Mouse (Mus musculus): ENCODE results near the gene Gon7. TPM values are rescaled to one million over a fixed set of nuclear protein-coding genes. Genes with fewer than 3 reads are reported as not detected.

The Gon7 gene
- 10 to 100 TPM; 13.0 to 13.5 TPM for total RNA-seq (2021)

- DNase-seq, result peak; percentile 98
These were observed at the start of gene Gon7, which contains the start of the genes Gm28051 and Ubr7 for GRCm38 (mm10) chr12:102757689-102758402. TSS of gene Gon7 (minus strand) at chr12:102757803. TSS of gene Gm28051 (minus strand) at chr12:102757765. TSS of gene Ubr7 (plus strand) at chr12:102757967.

- no peak for DNase-seq
These were observed 41.9 kb upstream of the Gon7 start for GRCm38 (mm10) chr12:102799528-102799927.

DNA sequence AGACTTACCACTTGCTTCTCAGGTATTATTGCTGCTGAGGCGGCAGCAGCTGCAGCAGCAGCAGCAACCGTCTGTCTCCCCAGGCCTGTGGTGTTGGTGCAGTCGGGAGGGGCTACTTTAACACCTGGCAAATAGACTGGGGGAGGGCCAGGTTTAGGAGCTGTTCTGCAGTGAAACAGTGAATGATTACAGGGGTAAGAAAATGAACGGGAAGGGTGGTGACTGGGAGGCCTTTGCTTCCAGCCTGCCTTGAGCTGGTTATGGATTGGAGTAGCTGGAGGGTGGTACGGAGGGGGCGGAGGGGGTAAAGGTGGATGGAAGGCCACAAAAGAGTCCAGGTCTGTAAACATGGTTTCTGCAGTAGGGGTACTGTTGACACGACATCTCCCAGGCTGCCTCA is 30.3 kb upstream of the Gon7 start:
- DNase-seq, result no peak

GRCm38 (mm10) chr12:102785593-102785985 is 28.0 kb upstream of the Gon7 start:
- no peak for DNase-seq

DNA sequence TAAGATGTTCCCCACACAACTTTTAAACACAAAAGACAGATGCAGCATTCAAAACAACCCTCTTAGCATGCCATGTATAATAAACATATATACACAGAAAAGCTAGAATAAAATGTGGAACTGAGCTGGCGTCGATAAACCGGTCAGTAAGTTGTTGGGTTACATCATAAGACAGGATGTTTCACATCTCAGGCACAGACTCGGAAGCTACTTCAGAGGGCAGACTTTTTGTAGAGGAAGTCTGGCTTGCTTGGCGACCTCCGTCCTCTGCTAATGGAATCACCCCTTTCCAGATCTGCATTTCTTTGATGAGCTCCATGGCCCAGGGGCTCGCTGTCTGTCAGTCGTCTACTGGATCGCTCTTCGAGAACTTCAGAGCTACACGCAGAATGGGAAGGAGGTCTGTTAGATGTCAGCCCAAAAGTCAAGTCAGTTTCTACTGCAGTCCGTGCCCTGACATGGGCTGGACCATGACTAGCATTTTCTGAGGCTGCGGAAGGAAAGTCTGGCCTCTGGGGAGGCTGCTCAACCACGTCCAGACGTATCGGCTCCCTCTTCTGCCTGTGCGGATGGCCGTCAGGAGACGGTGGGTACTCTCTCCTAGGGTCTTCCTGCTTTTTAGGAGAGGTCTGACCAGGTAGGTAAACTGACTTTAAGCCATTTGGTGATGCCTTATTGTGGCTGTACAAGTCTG is 27.4 kb upstream of the Gon7 start:
- DNase-seq, result no peak

GRCm38 (mm10) chr12:102782841-102783240 is 25.2 kb upstream of the Gon7 start:
- DNase-seq, result no peak

GRCm38 (mm10) chr12:102779452-102779851 is 21.8 kb upstream of the Gon7 start:
- DNase-seq, result peak; percentile 19

DNA sequence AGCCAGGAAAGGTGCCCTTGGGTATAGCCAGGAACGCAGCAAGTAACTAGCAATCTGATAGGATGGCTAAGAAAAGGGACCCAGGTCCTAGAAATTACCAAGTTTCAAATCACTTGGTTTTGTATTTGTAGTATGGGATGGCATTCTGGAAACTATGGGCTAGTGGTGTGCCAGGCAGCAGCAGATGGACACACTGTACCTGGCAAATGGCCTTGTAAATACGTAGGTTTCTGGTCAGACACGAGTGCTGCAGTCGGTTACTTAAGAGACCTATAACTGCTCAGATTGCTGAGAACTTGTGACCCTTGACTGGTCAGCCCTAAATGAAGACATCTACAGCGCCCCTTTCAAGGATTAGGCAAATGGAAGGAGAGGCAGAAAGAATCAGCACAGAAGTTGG is 20.5 kb upstream of the Gon7 start:
- DNase-seq, result no peak

- no peak for DNase-seq
These were observed 18.4 kb upstream of the Gon7 start for GRCm38 (mm10) chr12:102776035-102776434.

GRCm38 (mm10) chr12:102772676-102773075 is 15.1 kb upstream of the Gon7 start:
- DNase-seq, result no peak

DNA sequence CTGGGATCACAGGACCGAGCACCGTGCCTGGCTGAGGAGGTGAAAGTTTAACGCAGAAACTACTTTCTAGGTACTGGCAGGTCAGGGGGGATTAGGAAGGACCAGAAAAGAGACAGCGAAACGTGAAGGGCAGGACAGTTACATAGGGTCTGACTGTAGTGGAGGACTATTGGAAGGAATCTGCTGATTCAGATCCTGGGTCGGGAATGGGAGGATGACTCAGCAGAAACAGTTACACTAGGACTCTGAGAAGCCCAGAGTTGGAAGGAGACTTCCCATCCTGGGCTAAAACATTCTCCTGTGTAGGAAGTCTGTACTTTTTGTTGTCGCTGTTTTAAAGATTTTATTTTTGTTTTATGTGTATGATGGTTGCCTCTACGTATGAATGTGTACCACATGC is 14.0 kb upstream of the Gon7 start:
- DNase-seq, result no peak

- DNase-seq, result no peak
These were observed 11.4 kb upstream of the Gon7 start for GRCm38 (mm10) chr12:102769000-102769399.

GRCm38 (mm10) chr12:102763696-102764095 is 6.1 kb upstream of the Gon7 start:
- DNase-seq, result no peak

GRCm38 (mm10) chr12:102761668-102762067 is 4.1 kb upstream of the Gon7 start:
- no peak for DNase-seq

DNA sequence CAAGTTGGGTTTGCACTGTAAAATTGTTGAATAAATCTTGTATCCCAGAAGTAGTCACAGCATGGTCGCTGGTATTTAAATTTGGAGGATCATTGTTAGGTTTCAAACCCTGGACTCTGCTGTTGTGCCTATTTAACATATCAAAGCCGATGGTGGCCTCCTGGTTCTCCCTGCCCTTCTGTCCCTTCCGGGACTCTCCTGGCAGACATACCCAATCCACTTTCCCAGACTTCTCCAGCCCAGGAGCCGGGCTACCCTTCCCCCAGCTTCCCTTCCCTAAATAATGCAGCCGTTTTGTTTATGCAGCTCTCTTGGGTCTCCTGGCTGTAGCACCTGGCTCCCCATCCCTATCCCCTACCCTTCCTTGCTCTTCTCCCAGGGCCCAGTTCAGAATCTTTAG is 1.3 kb upstream of the Gon7 start:
- DNase-seq, result no peak

DNA sequence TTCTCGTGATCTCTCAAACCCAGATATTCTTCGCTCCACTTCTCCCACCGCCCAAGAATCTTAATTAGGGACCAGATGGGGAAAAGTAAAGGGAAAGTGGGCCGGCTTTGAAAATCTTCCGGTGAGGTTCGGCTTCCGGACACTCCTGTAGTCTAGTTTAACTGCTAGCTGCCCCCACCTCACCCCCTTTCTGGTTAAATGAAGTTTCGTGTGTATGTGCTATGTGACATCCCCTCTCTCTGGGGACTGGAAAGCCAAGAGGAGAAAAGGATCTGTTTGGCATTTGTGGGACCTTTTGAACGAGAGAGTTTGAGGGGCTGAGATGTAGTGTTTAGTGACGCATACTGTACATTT is 777 bp upstream of the Gon7 start, which contains the start of gene Gm20604:
TSS of gene Gm20604 (minus strand) at position 270 of the 354 bp plus-strand sequence.
- no peak for DNase-seq

GRCm38 (mm10) chr12:102757055-102757688 is 431 bp downstream of the Gon7 start:
- DNase-seq, result peak; percentile 17

DNA sequence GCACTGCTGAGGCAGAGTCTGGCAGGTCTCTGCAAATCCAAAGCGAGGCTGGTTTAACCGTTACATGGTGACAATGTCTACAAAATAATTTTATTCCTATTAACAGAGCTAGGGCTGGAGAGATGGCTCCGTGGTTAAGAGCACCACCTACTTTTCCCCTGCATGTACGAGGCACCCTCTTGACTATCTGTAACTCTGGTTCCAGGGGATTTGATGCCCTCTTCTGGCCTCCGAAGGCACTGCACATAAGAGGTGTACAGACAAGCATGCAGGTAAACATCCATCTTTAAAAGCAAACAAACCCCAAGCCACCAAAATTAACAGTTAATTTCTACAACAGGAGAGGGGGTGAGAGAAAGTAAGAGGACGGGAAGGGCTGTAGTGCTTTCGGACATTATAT is 1.3 kb downstream of the Gon7 start:
- peak; percentile 46 for DNase-seq

GRCm38 (mm10) chr12:102748256-102748655 is 9.3 kb downstream of the Gon7 start:
- DNase-seq, result no peak

DNA sequence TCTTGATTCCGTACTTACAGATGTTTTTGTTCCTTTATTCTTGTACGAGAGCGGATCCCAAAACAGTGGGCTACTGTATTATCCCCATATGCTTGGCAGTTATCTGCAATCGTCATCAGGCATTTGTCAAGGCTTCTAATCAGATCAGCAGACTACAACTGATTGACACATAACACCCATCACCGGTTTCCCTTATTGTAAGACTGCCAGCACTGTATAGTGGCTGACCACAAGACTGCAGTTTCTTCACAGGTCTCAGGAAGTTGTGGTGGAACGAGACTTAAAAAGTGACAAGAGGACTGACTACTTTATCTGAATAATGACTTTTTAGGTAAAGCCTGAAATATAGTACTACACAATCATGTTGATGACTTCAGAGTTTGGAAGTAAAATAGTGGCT is 12.8 kb downstream of the Gon7 start:
- DNase-seq, result no peak

DNA sequence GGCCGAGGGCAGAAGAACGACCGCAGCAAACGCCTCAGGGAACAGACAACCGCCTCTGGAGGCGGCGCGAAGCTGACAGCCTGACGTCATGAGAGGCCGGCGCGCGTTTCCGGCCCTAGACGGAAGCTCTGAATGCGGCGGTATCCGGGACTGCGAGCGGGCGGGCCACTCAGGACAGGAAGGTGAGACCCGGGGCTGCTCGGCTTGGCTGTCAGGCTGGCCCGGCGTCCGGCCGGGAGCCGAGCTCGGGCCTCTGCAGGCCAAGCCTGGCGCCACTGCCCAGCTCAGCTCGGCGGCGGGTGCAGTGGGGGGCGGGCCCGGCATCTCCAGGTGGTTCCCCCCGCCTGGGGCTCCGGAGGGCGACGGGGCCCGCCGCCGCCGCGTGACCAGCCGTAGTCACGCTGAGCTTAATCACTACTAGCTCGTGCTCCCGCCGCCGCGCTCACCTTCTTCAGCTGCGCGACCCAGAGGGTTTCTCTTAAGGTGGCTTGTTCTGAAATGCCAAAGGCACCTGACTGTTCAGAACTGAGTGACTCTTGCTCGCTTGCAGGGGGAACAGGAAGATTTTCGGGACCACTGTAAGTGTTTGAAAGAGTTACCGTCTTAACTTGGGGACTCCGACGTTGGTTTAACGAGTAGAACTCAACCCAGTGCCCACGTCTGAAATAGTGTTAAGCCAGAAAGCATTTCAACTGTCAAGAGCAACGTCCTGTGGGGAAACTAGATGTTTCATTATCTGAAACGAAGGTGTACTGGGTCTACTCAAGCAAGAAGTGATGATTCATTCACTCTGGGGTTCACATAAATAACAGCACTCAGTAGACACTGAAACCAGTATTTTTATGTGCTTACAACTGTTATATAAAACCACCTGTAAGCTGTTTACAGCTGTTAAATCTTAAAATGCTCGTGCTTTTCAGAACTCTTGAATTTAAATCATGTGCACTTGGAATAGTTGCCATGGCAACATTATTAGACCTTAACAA is 13.7 kb downstream of the Gon7 start, which contains the start of the genes Moap1 and Tmem251:
TSS of gene Moap1 (minus strand) at position 73 of the 986 bp plus-strand sequence.
TSS of gene Tmem251 (plus strand) at position 174 of the 986 bp plus-strand sequence.
- peak; percentile 91 for DNase-seq

DNA sequence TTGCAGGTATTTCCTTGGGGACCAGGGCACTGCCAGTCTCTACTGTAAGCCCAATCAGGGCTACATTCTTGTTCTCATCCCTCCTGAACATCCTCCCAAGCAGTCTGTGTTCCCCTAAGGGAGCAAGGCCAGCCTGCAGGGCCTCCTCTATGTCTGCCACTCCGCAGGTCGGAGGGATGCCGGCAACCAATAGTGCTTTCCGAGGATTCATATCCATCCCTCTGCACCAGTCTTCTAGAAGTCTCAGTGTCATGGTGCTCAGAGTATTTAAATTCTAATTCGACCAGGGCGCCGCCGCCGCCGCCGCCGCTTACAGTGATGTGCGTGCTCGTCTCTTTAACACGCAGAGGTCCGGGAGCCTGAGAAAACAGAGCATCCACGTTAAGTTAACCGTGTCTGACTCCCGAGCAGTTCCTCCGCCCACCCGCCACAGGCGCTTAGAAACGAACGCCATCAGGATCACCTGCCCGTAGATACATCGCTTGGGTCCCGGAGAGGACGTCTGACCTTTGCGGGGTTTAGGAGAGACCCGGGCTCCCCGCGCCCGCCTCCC is 14.5 kb downstream of the Gon7 start:
- no peak for DNase-seq

All from heart, postnatal 4 days (tissue).